Mouse (Mus musculus) megakaryocyte, embryonic 14.5 days (primary cell): ENCODE data around the gene Chil1. TPM values are rescaled to one million over a fixed set of nuclear protein-coding genes. Genes with fewer than 3 reads are reported as not detected.

Source experiments
- H3K27me3 ChIP-seq: replicated peaks from 2 replicates; pipeline ENCODE3; 2012; ENCODE audit warnings: inconsistent platforms
- H3K36me3 ChIP-seq: replicated peaks from 2 replicates; pipeline ENCODE3; 2012; ENCODE audit warnings: low read length, inconsistent platforms, mixed read lengths
- H3K4me1 ChIP-seq: 2 replicates; pipeline ENCODE4 v1.6.1; 2012; ENCODE audit warnings: inconsistent platforms
- H3K4me3 ChIP-seq: replicated peaks from 2 replicates; pipeline ENCODE3; 2012; ENCODE audit warnings: moderate library complexity, mild to moderate bottlenecking, inconsistent platforms
- H3K9me3 ChIP-seq: 2 replicates; pipeline ENCODE4 v1.6.1; 2012; ENCODE audit warnings: inconsistent platforms
- FLI1 ChIP-seq: IDR thresholded peaks from 2 replicates; pipeline ENCODE4 v1.6.1; 2012; ENCODE audit warnings: low read length, inconsistent platforms, mixed read lengths
- GATA1 ChIP-seq: IDR thresholded peaks from 3 replicates; pipeline ENCODE4 v1.6.1; 2012; ENCODE audit warnings: mixed read lengths, low read length, inconsistent platforms, borderline replicate concordance
- polyA plus RNA-seq: library from polyadenylated mRNA; stranded (reverse); fragments of >175 nt; gene quantifications from 2 replicates; pipeline ENCODE4 v1.2.3, GENCODE M21; 2012; ENCODE audit warnings: low replicate concordance; ENCODE audit not compliant: insufficient read depth

Gene Chil1
- polyA plus RNA-seq, 1 experiment = 5.0 TPM

DNA sequence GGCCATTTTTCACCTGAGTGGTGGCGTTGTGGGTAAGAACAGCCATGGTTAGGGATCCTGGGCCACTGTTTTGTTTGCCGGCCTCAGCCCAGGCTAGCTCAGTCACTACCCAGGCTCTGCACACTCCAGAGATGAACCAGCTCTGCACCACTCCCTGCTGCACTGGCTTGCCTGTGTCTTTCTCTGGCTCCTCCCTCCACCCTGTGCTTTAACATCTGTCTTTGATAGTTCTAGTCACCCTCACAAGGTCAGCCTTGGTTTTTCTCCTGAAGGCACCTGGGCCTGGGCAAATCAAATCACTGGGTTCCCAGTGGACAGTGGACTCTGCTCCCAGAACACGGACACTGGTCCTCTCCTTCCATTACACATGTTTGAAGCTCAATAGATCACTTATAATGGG, 27.9 kb upstream of the Chil1 start:
- no peak overlapping the region for H3K4me3 ChIP-seq
- H3K4me1 ChIP-seq = peaks cover 18% of the 10 kb centered on the region
- no peak for TF ChIP-seq GATA1
- TF ChIP-seq FLI1 = no peak
- no peaks in the 10 kb centered on the region for H3K36me3 ChIP-seq
- H3K9me3 ChIP-seq = peaks cover 10% of the 10 kb centered on the region
- peaks cover 43% of the 10 kb centered on the region for H3K27me3 ChIP-seq

DNA sequence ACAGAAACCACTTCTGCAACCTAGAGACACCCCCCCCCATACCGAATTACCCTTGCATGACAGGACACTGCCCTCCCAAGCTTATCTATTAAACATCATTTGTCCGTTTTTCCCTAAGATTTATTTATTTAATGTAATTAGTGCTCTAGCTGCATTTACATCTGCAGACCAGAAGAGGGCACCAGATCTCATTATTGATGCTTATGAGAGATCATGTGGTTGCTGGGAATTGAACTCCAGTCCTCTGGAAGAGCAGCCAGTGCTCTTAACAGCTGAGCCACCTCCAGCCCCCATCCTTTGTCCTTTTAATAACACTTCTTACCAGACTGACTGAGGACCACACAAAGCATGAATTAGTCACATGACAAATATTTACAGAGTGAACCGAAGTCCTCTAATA, 27.3 kb upstream of the Chil1 start:
- H3K4me1 ChIP-seq = peaks cover 18% of the 10 kb centered on the region
- H3K4me3 ChIP-seq = no peak overlapping the region
- no peaks in the 10 kb centered on the region for H3K36me3 ChIP-seq
- peaks cover 10% of the 10 kb centered on the region for H3K9me3 ChIP-seq
- H3K27me3 ChIP-seq = peaks cover 44% of the 10 kb centered on the region
- TF ChIP-seq FLI1 (no peak), GATA1 (no peak)

DNA sequence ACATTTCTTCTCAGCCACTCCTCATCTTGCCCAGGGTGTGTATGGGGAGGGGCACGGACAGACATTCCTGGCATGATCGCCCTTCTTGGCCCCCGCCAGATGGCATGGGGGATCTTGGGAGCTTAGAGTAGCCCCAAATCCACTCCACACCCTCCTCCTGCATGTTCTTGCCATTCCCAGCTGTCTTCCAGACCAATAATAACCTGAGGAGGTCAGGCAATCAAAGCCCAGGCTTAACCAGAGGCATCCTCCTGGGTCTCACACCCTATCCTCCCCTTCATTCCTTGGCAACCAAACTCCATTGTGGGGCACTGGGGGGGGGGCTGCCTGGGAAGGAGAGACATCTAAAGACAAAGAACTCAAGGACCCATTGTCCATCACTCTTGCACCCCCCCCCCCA, 21.6 kb upstream of the Chil1 start:
- Histone ChIP-seq H3K9me3 (peaks cover 6% of the 10 kb centered on the region; the same call in 1 of the 2 replicates), H3K4me1 (no peaks in the 10 kb centered on the region)

DNA sequence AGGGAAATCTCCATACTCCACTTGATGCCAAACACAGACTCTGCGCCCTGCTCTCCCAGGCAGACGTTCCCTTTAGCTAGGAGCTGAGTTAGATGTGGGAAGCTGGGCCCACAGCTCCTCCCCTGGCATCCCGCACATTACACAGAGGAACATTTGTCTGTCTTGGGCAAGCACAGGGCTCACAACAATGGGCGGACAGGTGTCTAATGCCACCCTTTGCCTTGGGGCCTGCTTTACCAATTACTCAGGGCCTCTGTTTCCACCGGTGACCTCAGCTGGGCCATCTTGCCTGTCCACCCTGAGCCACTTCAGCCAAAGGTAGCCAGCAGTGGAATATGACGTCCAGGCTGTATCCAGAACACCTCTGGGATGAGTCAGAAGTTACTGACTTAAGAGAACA, 20.6 kb upstream of the Chil1 start:
- H3K4me1 ChIP-seq = no peaks in the 10 kb centered on the region
- H3K9me3 ChIP-seq = peaks cover 13% of the 10 kb centered on the region
- peaks cover 49% of the 10 kb centered on the region for H3K27me3 ChIP-seq
- no peak for TF ChIP-seq FLI1
- no peak for TF ChIP-seq GATA1
- H3K4me3 ChIP-seq = no peak overlapping the region
- H3K36me3 ChIP-seq = no peaks in the 10 kb centered on the region

More for the DNA sequence above, 21.6 kb upstream of the Chil1 start:
- Histone ChIP-seq H3K36me3 (no peaks in the 10 kb centered on the region), H3K4me3 (no peak overlapping the region), H3K27me3 (peaks cover 45% of the 10 kb centered on the region)
- TF ChIP-seq GATA1 (no peak), FLI1 (no peak)

DNA sequence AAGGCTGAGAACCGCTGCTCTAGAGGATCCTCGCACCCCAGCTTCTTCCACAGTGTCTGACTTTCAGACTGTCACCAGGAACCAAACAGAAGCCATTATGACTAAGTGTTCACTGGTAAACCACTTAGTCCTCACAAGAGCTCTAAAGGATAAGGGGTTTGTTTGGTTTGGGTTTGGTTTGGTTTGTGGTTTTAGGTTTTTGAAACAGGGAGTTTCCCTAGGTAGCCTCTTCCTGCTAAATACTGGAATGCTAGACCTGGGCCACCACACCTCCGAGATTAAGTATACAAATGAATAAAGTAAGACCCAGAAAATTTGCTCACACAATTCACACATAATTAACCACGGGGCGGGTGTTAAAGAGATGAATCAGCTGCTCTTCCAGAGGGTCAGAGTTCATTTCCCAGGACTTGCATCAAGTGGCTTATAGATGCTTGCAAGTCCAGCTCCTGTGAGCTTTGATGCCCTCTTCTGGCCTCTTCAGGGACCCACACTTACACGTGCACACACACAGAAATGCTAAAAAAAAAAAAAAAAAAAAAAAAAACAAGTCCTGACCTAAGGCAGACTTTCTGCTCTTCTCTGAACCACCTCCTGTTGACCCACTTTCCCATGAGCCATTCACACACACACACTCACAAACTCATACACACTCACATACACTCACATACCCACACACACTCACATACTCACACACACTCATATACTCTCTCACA, 19.3 kb upstream of the Chil1 start:
- Histone ChIP-seq H3K4me1 (peaks cover 5% of the 10 kb centered on the region), H3K36me3 (no peaks in the 10 kb centered on the region), H3K27me3 (peaks cover 57% of the 10 kb centered on the region), H3K4me3 (no peak overlapping the region), H3K9me3 (peaks cover 17% of the 10 kb centered on the region)
- TF ChIP-seq FLI1 = no peak
- TF ChIP-seq GATA1 = peak; percentile 16; the same call in 1 of the 3 replicates

DNA sequence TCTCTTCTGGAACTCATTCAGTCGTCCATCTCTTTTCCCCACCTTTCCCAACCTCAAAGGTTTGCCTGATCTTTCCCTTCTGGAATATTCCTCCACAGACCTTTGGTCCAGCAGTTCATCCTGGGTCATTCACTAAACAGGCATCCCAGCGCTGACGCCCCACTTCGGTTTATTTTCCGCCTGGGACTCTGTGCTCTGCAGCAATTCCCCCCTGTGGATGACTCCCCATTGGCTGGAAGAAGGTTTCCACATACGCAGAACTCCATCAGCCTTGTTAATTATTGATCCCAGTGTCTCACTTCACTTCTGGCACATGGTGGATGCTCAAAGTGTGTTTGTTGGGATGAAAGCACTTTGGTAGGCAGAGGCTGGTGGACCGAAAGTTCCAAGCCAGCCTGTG, 18.5 kb upstream of the Chil1 start:
- TF ChIP-seq GATA1 (no peak), FLI1 (no peak)
- peaks cover 13% of the 10 kb centered on the region for H3K9me3 ChIP-seq
- no peak overlapping the region for H3K4me3 ChIP-seq
- peaks cover 58% of the 10 kb centered on the region for H3K27me3 ChIP-seq
- H3K4me1 ChIP-seq = peaks cover 13% of the 10 kb centered on the region
- no peaks in the 10 kb centered on the region for H3K36me3 ChIP-seq

DNA sequence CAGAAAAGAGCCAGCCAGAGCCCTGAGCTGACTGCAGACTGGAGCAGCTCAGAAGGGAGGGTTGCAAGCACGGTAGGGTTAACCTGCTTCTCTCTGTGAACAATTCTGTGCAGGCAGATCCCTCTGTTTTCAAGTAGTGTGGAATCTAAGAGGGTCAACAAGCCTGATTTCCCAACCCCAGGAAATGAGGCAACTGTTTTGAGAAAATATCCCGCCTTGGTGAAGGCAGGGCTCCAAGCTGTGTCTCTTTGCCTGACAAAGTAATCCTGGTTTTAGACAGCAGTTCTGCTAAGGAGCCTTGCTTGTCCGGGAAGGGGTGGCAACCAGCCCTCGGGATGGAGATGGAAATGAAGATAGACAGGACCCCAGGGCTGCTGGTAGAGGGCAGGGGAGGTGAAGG, 17.5 kb upstream of the Chil1 start:
- TF ChIP-seq GATA1 (no peak), FLI1 (no peak)
- peaks cover 63% of the 10 kb centered on the region for H3K27me3 ChIP-seq

DNA sequence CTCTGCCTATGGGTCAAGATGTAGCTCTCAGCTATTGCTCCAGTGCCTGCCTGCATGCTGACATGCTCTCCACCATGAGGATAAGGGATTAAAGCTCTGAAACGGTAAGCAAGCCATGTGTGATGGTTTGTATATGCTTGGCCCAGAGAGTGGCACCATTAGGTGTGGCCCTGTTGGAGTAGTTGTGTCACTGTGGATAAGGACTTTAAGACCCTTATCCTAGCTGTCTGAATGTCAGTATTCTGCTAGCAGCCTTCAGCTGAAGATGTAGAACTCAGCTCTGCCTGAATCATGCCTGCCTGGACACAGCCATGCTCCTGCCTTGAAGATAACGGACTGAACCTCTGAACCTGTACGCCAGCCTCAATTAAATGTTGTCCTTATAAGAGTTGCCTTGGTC, 15.4 kb upstream of the Chil1 start:
- Histone ChIP-seq H3K9me3 (peaks cover 37% of the 10 kb centered on the region), H3K36me3 (no peaks in the 10 kb centered on the region), H3K27me3 (peaks cover 52% of the 10 kb centered on the region), H3K4me1 (peaks cover 19% of the 10 kb centered on the region), H3K4me3 (no peak overlapping the region)
- TF ChIP-seq GATA1 = no peak
- no peak for TF ChIP-seq FLI1

More for the DNA sequence above, 17.5 kb upstream of the Chil1 start:
- Histone ChIP-seq H3K4me3 (no peak overlapping the region), H3K36me3 (no peaks in the 10 kb centered on the region), H3K9me3 (peaks cover 20% of the 10 kb centered on the region), H3K4me1 (peaks cover 19% of the 10 kb centered on the region)

DNA sequence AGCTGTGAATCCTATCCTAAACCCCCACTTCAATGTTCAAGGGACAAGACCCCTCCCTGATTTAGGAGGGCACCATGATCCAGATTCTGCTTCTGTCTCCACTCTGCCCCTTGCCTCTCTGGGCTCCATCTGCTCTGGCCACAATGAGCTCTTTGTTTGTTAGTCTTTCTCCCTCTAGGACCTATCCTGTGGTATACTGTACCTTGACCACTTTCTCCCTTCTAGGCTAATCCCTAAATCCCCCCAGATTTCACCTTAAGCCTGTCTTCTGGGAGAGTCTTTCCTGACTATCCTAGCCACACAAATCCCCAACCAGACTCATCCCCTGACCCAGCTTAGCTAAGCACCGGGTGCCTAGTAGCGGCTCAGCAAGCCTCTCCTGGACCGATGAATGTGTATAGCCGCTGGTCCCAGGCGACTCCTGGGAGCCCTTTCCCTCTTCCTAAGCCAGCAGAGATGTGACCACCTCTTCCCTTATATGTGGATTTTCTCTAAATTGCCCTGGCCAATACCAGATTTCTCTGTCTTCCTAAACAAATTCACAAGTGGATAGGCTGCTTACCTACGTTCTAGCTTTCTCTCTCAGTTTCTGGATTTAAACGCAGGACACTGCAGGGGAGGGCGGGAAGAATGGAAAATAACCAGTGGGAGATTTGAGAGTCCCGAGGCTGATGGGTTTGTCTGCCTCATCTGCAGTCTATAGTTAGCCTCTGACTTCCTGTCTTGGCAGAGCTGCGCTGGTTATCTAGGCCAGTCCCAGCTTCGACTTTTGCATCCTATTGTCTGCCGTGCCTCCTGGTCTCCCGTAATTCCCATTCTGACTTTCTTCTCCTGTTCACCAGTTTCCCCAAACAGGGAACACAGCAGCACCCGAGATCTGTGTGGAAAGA, 14.3 kb upstream of the Chil1 start:
- H3K4me3 ChIP-seq = peak overlapping the region; percentile 35
- H3K36me3 ChIP-seq = no peaks in the 10 kb centered on the region
- H3K27me3 ChIP-seq = peaks cover 49% of the 10 kb centered on the region
- peaks cover 37% of the 10 kb centered on the region for H3K9me3 ChIP-seq
- peaks cover 19% of the 10 kb centered on the region for H3K4me1 ChIP-seq
- TF ChIP-seq GATA1 (no peak), FLI1 (no peak)

DNA sequence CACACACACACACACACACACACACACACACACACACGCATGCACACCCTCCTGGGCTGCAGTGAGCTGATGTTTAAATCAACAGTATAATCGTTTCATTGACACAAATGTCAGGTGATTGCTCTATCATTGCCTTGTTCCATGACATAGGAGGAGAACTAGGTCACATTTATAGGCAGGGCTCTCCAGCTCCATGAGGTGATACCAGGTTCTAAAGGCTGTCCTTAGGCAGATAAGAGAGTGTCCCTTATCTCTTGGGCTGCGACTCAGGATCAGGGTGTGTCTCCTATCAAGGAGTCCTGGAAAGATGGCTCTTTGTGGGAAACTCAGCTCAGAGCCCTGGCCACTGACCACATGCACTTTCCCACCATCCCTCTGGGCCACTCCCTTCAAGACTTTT, 13.4 kb upstream of the Chil1 start:
- no peak for TF ChIP-seq FLI1
- TF ChIP-seq GATA1 = no peak
- Histone ChIP-seq H3K9me3 (peaks cover 37% of the 10 kb centered on the region), H3K27me3 (peaks cover 51% of the 10 kb centered on the region), H3K36me3 (no peaks in the 10 kb centered on the region), H3K4me1 (peaks cover 19% of the 10 kb centered on the region), H3K4me3 (no peak overlapping the region)
